Mouse (Mus musculus): ENCODE measurements around the gene 4930447C04Rik. TPM values are rescaled to one million over a fixed set of nuclear protein-coding genes. Genes with fewer than 3 reads are reported as not detected.

4930447C04Rik gene
- polyA plus RNA-seq, 2 experiments, result 0.23 to 0.84 TPM

DNA sequence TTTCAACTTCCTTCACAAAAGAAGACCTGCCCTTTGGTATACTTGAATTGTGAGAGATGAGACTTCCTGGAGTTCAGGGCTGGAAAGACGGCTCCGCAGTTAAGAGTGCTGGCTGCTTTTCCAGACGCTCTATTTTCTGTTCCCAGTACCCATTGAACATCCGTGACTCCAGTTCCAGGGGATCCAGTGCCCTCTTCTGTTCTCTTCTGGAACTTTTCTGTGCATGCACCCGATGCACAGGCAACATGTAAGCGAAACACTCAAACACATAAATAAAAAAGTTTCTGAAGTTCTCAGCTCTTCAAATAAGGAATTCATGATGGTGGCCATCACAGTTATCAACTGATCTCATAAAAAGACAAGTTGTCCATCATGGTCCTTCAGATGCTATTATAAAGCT, 22.2 kb upstream of the 4930447C04Rik start:
- H3K4me3 ChIP-seq (ENCODE audit: insufficient read depth in 1 of 2, low read depth in 2 of 2, low read length in 2 of 2), result no peak overlapping the region
- H3K36me3 ChIP-seq (replicated peaks; ENCODE audit: control insufficient read depth, insufficient read depth, low read depth), result no peaks in the 10 kb centered on the region
- WGBS (ENCODE audit: insufficient replicate concordance), result 47% methylated on average over 6 of the region's 6 CpGs
- H3K27ac ChIP-seq, result no peak overlapping the region
- H3K27me3 ChIP-seq (ENCODE audit: control insufficient read depth, insufficient read depth, low read length), result no peaks in the 10 kb centered on the region
- no peak overlapping the region for H3K4me2 ChIP-seq (ENCODE audit: low read depth)
- ATAC-seq (ENCODE audit: insufficient read depth), result no peak
- no peak for DNase-seq (ENCODE audit: low read depth in 3 of 3, low spot score in 3 of 3)
- H3K9ac ChIP-seq (replicated peaks), result no peak overlapping the region
- TF ChIP-seq CTCF (IDR thresholded peaks at IDR 0.05; ENCODE audit: low read depth), result no peak
- TF ChIP-seq EP300 (IDR thresholded peaks at IDR 0.05; ENCODE audit: low read depth), result no peak
- no peaks in the 10 kb centered on the region for H3K4me1 ChIP-seq (replicated peaks; ENCODE audit: control insufficient read depth in 2 of 2, insufficient read depth in 2 of 2, low read length in 1 of 2)
- H3K9me3 ChIP-seq (ENCODE audit: control insufficient read depth, low read length), result no peaks in the 10 kb centered on the region

DNA sequence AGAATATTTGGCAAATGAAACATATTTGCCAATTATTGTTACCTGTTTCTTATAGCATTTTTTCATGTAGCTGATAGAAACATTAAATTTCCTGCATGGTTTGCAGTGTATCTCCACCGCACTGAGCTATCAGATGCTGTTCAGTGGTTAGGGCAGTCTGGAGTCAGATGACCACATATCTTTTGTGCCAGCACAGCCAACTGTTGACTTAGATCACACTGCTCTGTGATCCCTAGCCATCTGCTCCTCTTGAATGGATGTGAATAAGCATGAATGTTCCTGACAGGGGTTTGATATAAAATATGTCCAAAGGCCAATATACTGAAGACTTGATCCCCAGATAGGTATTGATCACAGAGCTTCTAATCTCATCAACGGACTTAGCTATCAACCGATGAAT, 17.9 kb upstream of the 4930447C04Rik start:
- Histone ChIP-seq H3K27ac (no peak overlapping the region), H3K9ac (replicated peaks) (no peak overlapping the region), H3K4me3 (ENCODE audit: insufficient read depth in 1 of 2, low read depth in 2 of 2, low read length in 2 of 2) (no peak overlapping the region), H3K27me3 (ENCODE audit: control insufficient read depth, insufficient read depth, low read length) (no peaks in the 10 kb centered on the region), H3K4me2 (ENCODE audit: low read depth) (no peak overlapping the region), H3K36me3 (replicated peaks; ENCODE audit: control insufficient read depth, insufficient read depth, low read depth) (no peaks in the 10 kb centered on the region), H3K9me3 (ENCODE audit: control insufficient read depth, low read length) (no peaks in the 10 kb centered on the region), H3K4me1 (replicated peaks; ENCODE audit: control insufficient read depth in 2 of 2, insufficient read depth in 2 of 2, low read length in 1 of 2) (no peaks in the 10 kb centered on the region)
- no peak for TF ChIP-seq EP300 (IDR thresholded peaks at IDR 0.05; ENCODE audit: low read depth)
- WGBS (ENCODE audit: insufficient replicate concordance), result 73% methylated on average over 3 of the region's 3 CpGs
- no peak for ATAC-seq (ENCODE audit: insufficient read depth)
- DNase-seq (ENCODE audit: low read depth in 3 of 3, low spot score in 3 of 3), result no peak

DNA sequence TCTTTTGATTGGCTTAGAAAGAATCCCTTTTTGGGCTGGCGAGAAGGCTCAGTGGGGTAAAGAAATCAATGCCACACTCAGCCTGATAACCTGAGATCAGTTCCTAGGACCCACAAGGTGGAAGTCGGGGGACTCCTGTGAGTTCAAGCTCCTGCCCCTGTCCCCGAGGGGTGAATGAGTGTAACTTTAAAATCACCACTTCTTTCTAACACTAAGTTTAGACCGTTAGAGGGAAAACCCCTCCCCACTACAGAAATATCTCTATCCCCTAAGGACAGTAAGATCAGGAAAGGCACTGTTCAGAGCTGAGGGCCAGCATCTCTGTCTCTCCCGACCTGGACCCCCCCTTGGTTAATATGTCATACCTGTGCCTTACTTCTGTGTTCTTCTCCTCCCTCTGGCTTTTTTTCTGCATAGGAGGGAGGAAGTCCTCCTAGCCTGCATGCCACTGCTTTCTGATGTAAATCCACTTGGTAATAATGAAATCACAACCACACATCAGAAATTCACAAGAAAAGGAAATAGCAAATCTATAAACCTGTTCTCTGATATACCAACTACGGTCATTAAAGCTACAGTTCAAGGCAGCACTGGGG, 17.4 kb upstream of the 4930447C04Rik start:
- no peak overlapping the region for H3K4me3 ChIP-seq (ENCODE audit: insufficient read depth in 1 of 2, low read depth in 2 of 2, low read length in 2 of 2)
- H3K4me1 ChIP-seq (replicated peaks; ENCODE audit: control insufficient read depth in 2 of 2, insufficient read depth in 2 of 2, low read length in 1 of 2), result no peaks in the 10 kb centered on the region
- 52% methylated on average over 6 of the region's 6 CpGs for WGBS (ENCODE audit: insufficient replicate concordance)
- H3K9ac ChIP-seq (replicated peaks), result no peak overlapping the region
- TF ChIP-seq CTCF (IDR thresholded peaks at IDR 0.05; ENCODE audit: low read depth), result no peak
- no peaks in the 10 kb centered on the region for H3K27me3 ChIP-seq (ENCODE audit: control insufficient read depth, insufficient read depth, low read length)
- no peaks in the 10 kb centered on the region for H3K9me3 ChIP-seq (ENCODE audit: control insufficient read depth, low read length)
- H3K27ac ChIP-seq, result no peak overlapping the region
- H3K4me2 ChIP-seq (ENCODE audit: low read depth), result no peak overlapping the region
- DNase-seq (ENCODE audit: low read depth in 3 of 3, low spot score in 3 of 3) (no peak), ATAC-seq (ENCODE audit: insufficient read depth) (no peak)
- no peaks in the 10 kb centered on the region for H3K36me3 ChIP-seq (replicated peaks; ENCODE audit: control insufficient read depth, insufficient read depth, low read depth)

DNA sequence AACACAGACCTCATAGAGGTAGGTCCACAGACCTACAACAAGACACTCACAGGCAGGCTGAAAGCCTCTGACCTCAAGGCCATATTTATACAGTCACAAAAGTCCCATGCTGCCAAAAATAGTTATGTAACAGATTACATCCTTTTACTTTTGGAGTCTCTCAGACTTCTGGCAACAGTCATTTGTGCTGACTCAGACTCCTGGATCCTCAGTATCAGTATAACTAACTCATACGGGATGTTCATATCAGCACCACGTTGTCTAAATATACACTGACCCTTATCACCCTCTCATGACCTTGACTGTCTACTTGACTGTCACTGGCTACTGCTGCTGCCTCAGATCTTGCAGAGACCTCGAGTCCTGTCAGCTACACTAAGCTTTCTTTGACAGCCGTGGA, 14.3 kb upstream of the 4930447C04Rik start:
- no peak overlapping the region for H3K27ac ChIP-seq
- H3K9ac ChIP-seq (replicated peaks), result no peak overlapping the region
- DNase-seq (ENCODE audit: low read depth in 3 of 3, low spot score in 3 of 3), result no peak
- H3K4me2 ChIP-seq (ENCODE audit: low read depth), result no peak overlapping the region
- peaks cover 1% of the 10 kb centered on the region; the same call in 1 of the 2 replicates for H3K27me3 ChIP-seq (ENCODE audit: control insufficient read depth, insufficient read depth, low read length)
- no peaks in the 10 kb centered on the region for H3K36me3 ChIP-seq (replicated peaks; ENCODE audit: control insufficient read depth, insufficient read depth, low read depth)
- no peaks in the 10 kb centered on the region for H3K9me3 ChIP-seq (ENCODE audit: control insufficient read depth, low read length)
- 33% methylated on average over 4 of the region's 4 CpGs for WGBS (ENCODE audit: insufficient replicate concordance)
- ATAC-seq (ENCODE audit: insufficient read depth), result no peak
- H3K4me3 ChIP-seq (ENCODE audit: insufficient read depth in 1 of 2, low read depth in 2 of 2, low read length in 2 of 2), result no peak overlapping the region
- no peaks in the 10 kb centered on the region for H3K4me1 ChIP-seq (replicated peaks; ENCODE audit: control insufficient read depth in 2 of 2, insufficient read depth in 2 of 2, low read length in 1 of 2)
- TF ChIP-seq EP300 (IDR thresholded peaks at IDR 0.05; ENCODE audit: low read depth) (no peak), CTCF (IDR thresholded peaks at IDR 0.05; ENCODE audit: low read depth) (no peak)

DNA sequence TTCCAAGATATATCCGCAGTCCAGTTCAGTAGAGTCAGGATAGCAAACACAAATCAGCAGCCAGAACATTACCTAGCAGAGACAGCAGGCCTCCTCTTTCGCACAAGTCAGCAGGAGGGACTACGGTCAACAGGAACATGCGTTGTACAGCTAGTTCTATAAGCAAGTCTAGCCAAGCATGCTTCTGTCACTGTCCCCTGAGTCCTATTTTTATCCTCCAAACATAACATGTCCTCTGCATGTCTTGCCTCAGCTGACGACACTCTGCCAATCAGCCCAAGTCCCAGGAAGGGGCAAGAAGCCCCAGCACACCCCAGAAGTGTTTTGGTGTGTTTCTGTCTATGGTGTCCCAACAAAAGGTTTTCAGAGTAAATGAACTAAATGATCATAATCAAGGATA, 13.3 kb upstream of the 4930447C04Rik start:
- ATAC-seq (ENCODE audit: insufficient read depth) (no peak), DNase-seq (ENCODE audit: low read depth in 3 of 3, low spot score in 3 of 3) (no peak)
- Histone ChIP-seq H3K4me2 (ENCODE audit: low read depth) (no peak overlapping the region), H3K9ac (replicated peaks) (no peak overlapping the region), H3K27ac (no peak overlapping the region), H3K4me1 (replicated peaks; ENCODE audit: control insufficient read depth in 2 of 2, insufficient read depth in 2 of 2, low read length in 1 of 2) (no peaks in the 10 kb centered on the region), H3K27me3 (ENCODE audit: control insufficient read depth, insufficient read depth, low read length) (peaks cover 2% of the 10 kb centered on the region; the same call in 1 of the 2 replicates), H3K36me3 (replicated peaks; ENCODE audit: control insufficient read depth, insufficient read depth, low read depth) (no peaks in the 10 kb centered on the region), H3K4me3 (ENCODE audit: insufficient read depth in 1 of 2, low read depth in 2 of 2, low read length in 2 of 2) (no peak overlapping the region), H3K9me3 (ENCODE audit: control insufficient read depth, low read length) (no peaks in the 10 kb centered on the region)
- WGBS (ENCODE audit: insufficient replicate concordance), result 65% methylated on average over 5 of the region's 5 CpGs
- TF ChIP-seq CTCF (IDR thresholded peaks at IDR 0.05; ENCODE audit: low read depth) (no peak), EP300 (IDR thresholded peaks at IDR 0.05; ENCODE audit: low read depth) (no peak)

All from liver, embryonic 14.5 days (tissue).